Mouse (Mus musculus) embryonic stem cell, embryonic (primary cell): Measurements from ENCODE around the gene Gm7271.

Source experiments
- CTCF ChIA-PET, 4 experiments: fragments of 300-600 bp in 2 of 4; fragments of 350-600 bp in 2 of 4; sonication (Branson Sonifier 250); formaldehyde crosslinking; loops; one replicate each; lab custom pipeline; 2022; ENCODE audit warnings: inconsistent platforms in 2 of 4; lab: Charles Lee
- POLR2A ChIA-PET, 4 experiments: fragments of 300-600 bp in 2 of 4; fragments of 350-600 bp in 2 of 4; sonication (Branson Sonifier 250); formaldehyde crosslinking; loops; one replicate each; lab custom pipeline; 2022; ENCODE audit warnings: antibody characterized with exemption in 4 of 4, inconsistent platforms in 1 of 4; lab: Charles Lee

Gene Gm7271

GRCm38 (mm10) chr5:76550426-76550825 lies 66.6 kb downstream of the Gm7271 start:
- ChIA-PET CTCF (no interaction called here), POLR2A (interaction anchor here in 1 of 4 experiments (1.1 kb wide), 1 partner anchor 14 kb away, joined by 3 read pairs; no protein-coding TSS in a partner anchor)

GRCm38 (mm10) chr5:76565321-76565720 lies 81.5 kb downstream of the Gm7271 start:
- ChIA-PET POLR2A (interaction anchor here in 1 of 4 experiments (1.2 kb wide), 1 partner anchor 36 kb away, joined by 3 read pairs; the partner anchor contains the start of gene Exoc1), CTCF (no interaction called here)
